Mouse (Mus musculus) adrenal gland, adult 10 weeks (tissue): ENCODE results near the gene Hdc. TPM values are rescaled to one million over a fixed set of nuclear protein-coding genes. Genes with fewer than 3 reads are reported as not detected.

Source experiments
- polyA plus RNA-seq: library from polyadenylated mRNA; stranded (reverse); fragments of 350-450 nt; fragmentation: Illumina TruSeq; extraction: RNeasy Lipid Tissue Mini Kit (QIAGEN cat#74804); gene quantifications from one replicate; pipeline ENCODE4 v1.2.3, GENCODE M21; 2014; ENCODE audit warnings: low read depth, low replicate concordance

Hdc gene
- 7.9 TPM for polyA plus RNA-seq

GRCm38 (mm10) chr2:126619249-126619704 is at the start of gene Hdc:
TSS of gene Hdc (minus strand) at chr2:126619299.

DNA sequence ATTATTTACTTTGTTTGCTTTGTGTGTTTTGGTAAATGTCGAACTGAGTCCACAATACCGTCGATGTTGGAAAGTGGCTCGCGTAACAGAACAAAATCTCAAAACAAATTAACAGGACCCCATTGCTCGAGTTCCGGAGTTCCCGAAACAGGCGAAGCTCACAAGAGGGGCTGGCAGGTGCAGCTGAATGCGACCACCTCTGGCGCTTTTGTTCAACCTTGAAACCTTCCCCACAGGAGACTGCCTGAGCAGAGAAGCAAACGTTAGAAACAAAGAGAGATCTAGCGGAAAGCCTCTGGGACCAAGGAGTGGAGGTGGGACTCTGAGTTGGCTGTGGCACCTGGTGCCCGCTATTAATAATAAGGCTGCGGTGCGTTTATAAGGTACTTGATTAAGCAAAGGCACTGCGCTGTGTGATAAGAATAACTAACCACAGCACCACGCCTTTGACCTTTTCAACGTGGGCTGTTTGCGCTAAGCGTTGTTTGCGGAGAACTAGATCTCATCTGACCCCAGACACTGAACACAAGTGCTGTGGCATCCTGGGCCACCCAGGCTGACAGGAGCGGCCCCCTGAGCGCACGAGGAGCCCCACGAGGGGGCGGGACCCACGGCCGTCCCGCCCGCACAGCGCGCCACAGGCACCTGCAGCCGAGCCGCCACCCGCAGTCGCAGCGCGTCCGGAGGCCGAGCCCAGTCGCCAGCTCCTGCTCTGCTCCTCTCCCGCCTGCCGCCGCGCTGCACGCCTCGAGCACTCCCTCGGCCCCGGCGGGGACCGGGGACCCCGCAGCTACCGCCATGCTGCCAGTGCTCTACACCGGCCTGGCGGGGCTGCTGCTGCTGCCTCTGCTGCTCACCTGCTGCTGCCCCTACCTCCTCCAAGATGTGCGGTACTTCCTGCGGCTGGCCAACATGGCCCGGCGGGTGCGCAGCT is 66.5 kb downstream of the Hdc start, which contains the start of gene Slc27a2:
Slc27a2 (plus strand) TSS at position 51 of the 934 bp plus-strand sequence.

Other genes with a start within 250 kb of the Hdc start
- gene Atp8b4, start 118.6 kb downstream of the Hdc start, polyA plus RNA-seq = 2.1 TPM
- 8.5 TPM for gene Slc27a2, start 66.9 kb downstream of the Hdc start, polyA plus RNA-seq
- 28.8 TPM for gene Gabpb1, start 57.0 kb upstream of the Hdc start, polyA plus RNA-seq
- gene Usp8, start 88.0 kb upstream of the Hdc start, polyA plus RNA-seq = 146 TPM
- 0.93 TPM for gene Usp50, start 164.2 kb upstream of the Hdc start, polyA plus RNA-seq